Mouse (Mus musculus): ENCODE data around the gene Btnl6. TPM values are rescaled to one million over a fixed set of nuclear protein-coding genes. Genes with fewer than 3 reads are reported as not detected.

The Btnl6 gene
- not detected in 2 replicates for polyA plus RNA-seq (2014; fragmentation: Nextera tagmentation; extraction: Ambion mirVana)

- WGBS = 83% methylated on average over 4 of the region's 4 CpGs
- Histone ChIP-seq H3K9ac (replicated peaks; ENCODE audit: low read length) (no peak within 1 kb of the TSS), H3K4me3 (ENCODE audit: low read depth, low read length) (no peak within 1 kb of the TSS), H3K27ac (replicated peaks; ENCODE audit: low read depth, low read length) (no peak within 1 kb of the TSS), H3K27me3 (ENCODE audit: control insufficient read depth, insufficient read depth, low read length) (no peaks in the 10 kb centered on the region), H3K9me3 (replicated peaks; ENCODE audit: control insufficient read depth, low read length) (no peaks in the 10 kb centered on the region), H3K36me3 (replicated peaks; ENCODE audit: control insufficient read depth, insufficient read depth, low read depth, low read length) (no peaks in the 10 kb centered on the region), H3K4me2 (ENCODE audit: low read depth, low read length) (no peak within 1 kb of the TSS), H3K4me1 (ENCODE audit: control insufficient read depth, insufficient read depth, low read length) (no peaks in the 10 kb centered on the region)
- no peak for DNase-seq (ENCODE audit: low spot score)
- ATAC-seq (replicated peaks; ENCODE audit: insufficient number of reproducible peaks, low FRiP score, low TSS enrichment, low read depth) = no peak
These were observed at the start of gene Btnl6 for GRCm38 (mm10) chr17:34517252-34517651. TSS of gene Btnl6 (minus strand) at chr17:34517352.

- no peak overlapping the region for H3K4me3 ChIP-seq (ENCODE audit: low read depth, low read length)
- DNase-seq (ENCODE audit: low spot score) (no peak), ATAC-seq (replicated peaks; ENCODE audit: insufficient number of reproducible peaks, low FRiP score, low TSS enrichment, low read depth) (no peak)
- peak overlapping the region; percentile 47; the same call in 1 of the 2 replicates for H3K27ac ChIP-seq (replicated peaks; ENCODE audit: low read depth, low read length)
- H3K4me2 ChIP-seq (ENCODE audit: low read depth, low read length) = no peak overlapping the region
- H3K9ac ChIP-seq (replicated peaks; ENCODE audit: low read length) = no peak overlapping the region
- no peaks in the 10 kb centered on the region; the same call in 1 of the 2 replicates for H3K4me1 ChIP-seq (ENCODE audit: control insufficient read depth, insufficient read depth, low read length)
- H3K27me3 ChIP-seq (ENCODE audit: control insufficient read depth, insufficient read depth, low read length) = no peaks in the 10 kb centered on the region
- 34% methylated on average over 3 of the region's 3 CpGs for WGBS
- H3K36me3 ChIP-seq (replicated peaks; ENCODE audit: control insufficient read depth, insufficient read depth, low read depth, low read length) = no peaks in the 10 kb centered on the region
- H3K9me3 ChIP-seq (replicated peaks; ENCODE audit: control insufficient read depth, low read length) = no peaks in the 10 kb centered on the region
These were observed 47.6 kb upstream of the Btnl6 start for GRCm38 (mm10) chr17:34564796-34565195.

DNA sequence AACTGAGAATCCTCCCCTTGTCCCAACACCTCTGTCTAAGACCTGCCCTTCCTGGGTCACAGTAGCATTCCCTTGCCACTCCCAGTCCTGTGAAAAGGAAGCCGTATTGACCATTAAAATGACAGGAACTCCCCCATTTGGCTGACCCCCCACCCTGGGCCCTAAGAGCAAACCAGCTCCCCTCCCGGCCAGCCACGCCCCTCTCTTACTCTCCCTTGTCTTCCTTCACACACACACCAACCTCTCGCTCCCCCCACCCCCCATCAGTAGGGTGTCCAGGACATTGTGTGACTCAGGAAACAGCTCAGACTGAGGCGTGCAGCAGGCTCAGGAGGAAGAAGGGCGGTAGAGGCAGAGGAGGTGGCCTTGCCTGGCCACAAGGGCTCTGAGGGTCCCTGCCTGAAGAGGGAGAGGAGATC, 46.9 kb upstream of the Btnl6 start, which contains the start of gene Notch4:
TSS of gene Notch4 (plus strand) at position 266 of the 419 bp plus-strand sequence.
- H3K9ac ChIP-seq (replicated peaks; ENCODE audit: low read length) = no peak within 1 kb of the TSS

DNA sequence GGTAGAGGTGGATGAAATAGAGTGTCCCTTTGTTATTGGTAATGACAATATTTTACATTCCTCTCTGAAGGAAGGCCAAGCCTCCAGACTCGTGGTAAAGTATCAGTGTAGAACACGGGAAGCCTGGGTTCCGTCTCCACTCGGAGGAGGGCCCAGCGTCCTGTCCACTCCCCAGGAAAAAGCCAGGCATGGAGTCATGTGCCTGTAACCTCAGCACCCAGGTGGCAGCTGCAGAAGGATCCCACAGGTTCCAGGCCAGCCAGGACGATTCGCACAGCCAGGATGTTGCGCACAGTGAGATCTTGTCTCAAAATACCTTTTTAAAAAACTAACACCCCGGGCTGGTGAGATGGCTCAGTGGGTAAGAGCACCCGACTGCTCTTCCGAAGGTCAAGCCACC, 46.2 kb upstream of the Btnl6 start:
- no peak for ATAC-seq (replicated peaks; ENCODE audit: insufficient number of reproducible peaks, low FRiP score, low TSS enrichment, low read depth)
- 74% methylated on average over 11 of the region's 11 CpGs for WGBS

More for the DNA sequence above, 46.9 kb upstream of the Btnl6 start, which contains the start of gene Notch4:
- DNase-seq (ENCODE audit: low spot score) (no peak), ATAC-seq (replicated peaks; ENCODE audit: insufficient number of reproducible peaks, low FRiP score, low TSS enrichment, low read depth) (no peak)
- Histone ChIP-seq H3K9me3 (replicated peaks; ENCODE audit: control insufficient read depth, low read length) (no peaks in the 10 kb centered on the region), H3K27ac (replicated peaks; ENCODE audit: low read depth, low read length) (peak within 1 kb of the TSS; percentile 47; the same call in 1 of the 2 replicates), H3K4me1 (ENCODE audit: control insufficient read depth, insufficient read depth, low read length) (no peaks in the 10 kb centered on the region; the same call in 1 of the 2 replicates), H3K4me3 (ENCODE audit: low read depth, low read length) (no peak within 1 kb of the TSS), H3K4me2 (ENCODE audit: low read depth, low read length) (no peak within 1 kb of the TSS), H3K27me3 (ENCODE audit: control insufficient read depth, insufficient read depth, low read length) (no peaks in the 10 kb centered on the region), H3K36me3 (replicated peaks; ENCODE audit: control insufficient read depth, insufficient read depth, low read depth, low read length) (no peaks in the 10 kb centered on the region)
- WGBS = 18% methylated on average over 6 of the region's 6 CpGs

DNA sequence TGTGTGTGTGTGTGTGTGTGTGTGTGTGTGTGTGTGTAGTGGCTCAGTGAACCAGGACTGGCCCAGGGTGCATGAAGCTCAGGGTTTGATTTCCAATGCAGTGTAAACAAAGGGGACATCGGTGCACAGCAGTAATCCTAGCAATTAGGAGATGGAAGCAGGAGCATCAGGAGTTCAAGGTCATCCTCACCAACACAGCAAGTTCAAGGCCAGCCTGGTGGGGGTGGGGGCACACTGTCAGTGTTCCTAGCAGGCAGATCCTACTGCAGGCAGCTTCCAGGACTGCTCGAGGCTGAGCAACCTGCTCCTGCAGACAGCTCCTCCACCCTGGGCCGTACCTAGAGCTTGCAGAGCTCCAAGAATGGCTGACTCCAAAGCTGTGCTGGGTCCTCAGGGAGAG, 45.4 kb upstream of the Btnl6 start:
- no peak overlapping the region for H3K4me2 ChIP-seq (ENCODE audit: low read depth, low read length)
- no peak for ATAC-seq (replicated peaks; ENCODE audit: insufficient number of reproducible peaks, low FRiP score, low TSS enrichment, low read depth)
- 71% methylated on average over 3 of the region's 3 CpGs for WGBS
- no peaks in the 10 kb centered on the region for H3K36me3 ChIP-seq (replicated peaks; ENCODE audit: control insufficient read depth, insufficient read depth, low read depth, low read length)
- no peak for DNase-seq (ENCODE audit: low spot score)
- H3K4me1 ChIP-seq (ENCODE audit: control insufficient read depth, insufficient read depth, low read length) = no peaks in the 10 kb centered on the region; the same call in 1 of the 2 replicates
- H3K27ac ChIP-seq (replicated peaks; ENCODE audit: low read depth, low read length) = no peak overlapping the region
- no peak overlapping the region for H3K9ac ChIP-seq (replicated peaks; ENCODE audit: low read length)
- H3K9me3 ChIP-seq (replicated peaks; ENCODE audit: control insufficient read depth, low read length) = no peaks in the 10 kb centered on the region
- no peaks in the 10 kb centered on the region for H3K27me3 ChIP-seq (ENCODE audit: control insufficient read depth, insufficient read depth, low read length)
- no peak overlapping the region for H3K4me3 ChIP-seq (ENCODE audit: low read depth, low read length)

More for the DNA sequence above, 46.2 kb upstream of the Btnl6 start:
- Histone ChIP-seq H3K36me3 (replicated peaks; ENCODE audit: control insufficient read depth, insufficient read depth, low read depth, low read length) (no peaks in the 10 kb centered on the region), H3K9me3 (replicated peaks; ENCODE audit: control insufficient read depth, low read length) (no peaks in the 10 kb centered on the region), H3K27me3 (ENCODE audit: control insufficient read depth, insufficient read depth, low read length) (no peaks in the 10 kb centered on the region), H3K9ac (replicated peaks; ENCODE audit: low read length) (no peak overlapping the region), H3K4me3 (ENCODE audit: low read depth, low read length) (no peak overlapping the region), H3K4me2 (ENCODE audit: low read depth, low read length) (no peak overlapping the region), H3K27ac (replicated peaks; ENCODE audit: low read depth, low read length) (no peak overlapping the region), H3K4me1 (ENCODE audit: control insufficient read depth, insufficient read depth, low read length) (no peaks in the 10 kb centered on the region; the same call in 1 of the 2 replicates)
- no peak for DNase-seq (ENCODE audit: low spot score)

DNA sequence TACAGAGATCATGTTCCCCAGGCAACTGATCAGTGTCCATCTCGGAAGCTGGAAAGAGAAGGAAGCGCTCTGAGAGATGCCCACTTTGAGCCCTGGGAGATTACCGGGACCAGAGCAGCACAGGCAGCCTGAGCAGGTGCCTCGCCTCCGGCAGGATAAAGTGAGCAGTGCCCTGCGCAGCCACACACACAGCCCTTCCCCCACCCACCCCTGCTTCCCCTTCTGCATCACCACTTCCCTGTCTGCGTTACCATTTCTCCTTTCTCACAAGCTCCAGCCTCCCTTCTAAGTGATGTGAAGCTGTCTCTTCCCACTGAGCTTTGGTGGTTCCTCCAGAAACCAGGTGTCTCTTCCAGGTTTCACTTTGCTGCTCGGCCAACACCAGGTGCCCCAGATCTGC, 44.0 kb upstream of the Btnl6 start:
- Histone ChIP-seq H3K27me3 (ENCODE audit: control insufficient read depth, insufficient read depth, low read length) (no peaks in the 10 kb centered on the region), H3K4me2 (ENCODE audit: low read depth, low read length) (no peak overlapping the region), H3K9ac (replicated peaks; ENCODE audit: low read length) (no peak overlapping the region), H3K4me1 (ENCODE audit: control insufficient read depth, insufficient read depth, low read length) (no peaks in the 10 kb centered on the region; the same call in 1 of the 2 replicates), H3K9me3 (replicated peaks; ENCODE audit: control insufficient read depth, low read length) (no peaks in the 10 kb centered on the region), H3K27ac (replicated peaks; ENCODE audit: low read depth, low read length) (no peak overlapping the region), H3K36me3 (replicated peaks; ENCODE audit: control insufficient read depth, insufficient read depth, low read depth, low read length) (no peaks in the 10 kb centered on the region), H3K4me3 (ENCODE audit: low read depth, low read length) (no peak overlapping the region)
- ATAC-seq (replicated peaks; ENCODE audit: insufficient number of reproducible peaks, low FRiP score, low TSS enrichment, low read depth) (no peak), DNase-seq (ENCODE audit: low spot score) (no peak)
- 29% methylated on average over 7 of the region's 8 CpGs for WGBS

- Histone ChIP-seq H3K4me2 (ENCODE audit: low read depth, low read length) (no peak overlapping the region), H3K27ac (replicated peaks; ENCODE audit: low read depth, low read length) (no peak overlapping the region), H3K27me3 (ENCODE audit: control insufficient read depth, insufficient read depth, low read length) (no peaks in the 10 kb centered on the region), H3K4me3 (ENCODE audit: low read depth, low read length) (no peak overlapping the region), H3K9me3 (replicated peaks; ENCODE audit: control insufficient read depth, low read length) (no peaks in the 10 kb centered on the region), H3K9ac (replicated peaks; ENCODE audit: low read length) (no peak overlapping the region), H3K4me1 (ENCODE audit: control insufficient read depth, insufficient read depth, low read length) (no peaks in the 10 kb centered on the region; the same call in 1 of the 2 replicates), H3K36me3 (replicated peaks; ENCODE audit: control insufficient read depth, insufficient read depth, low read depth, low read length) (no peaks in the 10 kb centered on the region)
- 85% methylated on average over 6 of the region's 6 CpGs for WGBS
- no peak for ATAC-seq (replicated peaks; ENCODE audit: insufficient number of reproducible peaks, low FRiP score, low TSS enrichment, low read depth)
- no peak for DNase-seq (ENCODE audit: low spot score)
These were observed 43.3 kb upstream of the Btnl6 start for GRCm38 (mm10) chr17:34560438-34560837.

- DNase-seq (ENCODE audit: low spot score) = no peak
- no peak overlapping the region for H3K9ac ChIP-seq (replicated peaks; ENCODE audit: low read length)
- H3K4me1 ChIP-seq (ENCODE audit: control insufficient read depth, insufficient read depth, low read length) = no peaks in the 10 kb centered on the region; the same call in 1 of the 2 replicates
- H3K9me3 ChIP-seq (replicated peaks; ENCODE audit: control insufficient read depth, low read length) = no peaks in the 10 kb centered on the region
- WGBS = 32% methylated on average over 15 of the region's 15 CpGs
- H3K27me3 ChIP-seq (ENCODE audit: control insufficient read depth, insufficient read depth, low read length) = no peaks in the 10 kb centered on the region
- H3K36me3 ChIP-seq (replicated peaks; ENCODE audit: control insufficient read depth, insufficient read depth, low read depth, low read length) = no peaks in the 10 kb centered on the region
- H3K4me3 ChIP-seq (ENCODE audit: low read depth, low read length) = no peak overlapping the region
- ATAC-seq (replicated peaks; ENCODE audit: insufficient number of reproducible peaks, low FRiP score, low TSS enrichment, low read depth) = no peak
- no peak overlapping the region for H3K4me2 ChIP-seq (ENCODE audit: low read depth, low read length)
- no peak overlapping the region for H3K27ac ChIP-seq (replicated peaks; ENCODE audit: low read depth, low read length)
These were observed 42.7 kb upstream of the Btnl6 start for GRCm38 (mm10) chr17:34559895-34560294.
